Mouse (Mus musculus) layer of hippocampus, adult 18-20 months (tissue): ENCODE measurements at regions not wholly inside any gene's neighbourhood (a gene's known extent, or its start where the extent isn't known, plus 50 kb on each side); places are given as distances from the start of the nearest gene placed in this dataset.

ENCODE experiments used
- DNase-seq, 2 experiments: peaks; one replicate each; pipeline ENCODE4 v3.0.0; 2022; ENCODE audit warnings: low spot score in 2 of 2

- DNase-seq = peak in 1 of 2 experiments; percentile 22
Observed at GRCm38 (mm10) chrX:90615090-90615489, 276.9 kb upstream of the Gm44 start.
